Mouse (Mus musculus) heart, embryonic 14.5 days (tissue): ENCODE measurements around the gene Cchcr1. TPM values are rescaled to one million over a fixed set of nuclear protein-coding genes. Genes with fewer than 3 reads are reported as not detected.

ENCODE experiments used
- ATAC-seq: fragments of 200-750 bp; cut with Nextera tagmentation; 2 replicates; pipeline ENCODE4 v1.8.0; 2017; ENCODE audit warnings: low read depth, moderate TSS enrichment; ENCODE audit not compliant: insufficient number of reproducible peaks, insufficient read depth, low FRiP score
- H3K27ac ChIP-seq, 2 experiments: fragments of 200-500 bp in 1 of 2; fragments of 300-500 bp in 1 of 2; sonication (generic) in 1 of 2; replicated peaks in 1 of 2; 2 replicates each; pipeline ENCODE4 v1.5.1; 2012 to 2014; ENCODE audit warnings: low read depth in 2 of 2, low read length in 2 of 2, control low read depth in 1 of 2, mild to moderate bottlenecking in 1 of 2, mixed read lengths in 1 of 2; ENCODE audit not compliant: control insufficient read depth in 1 of 2, insufficient read depth in 1 of 2
- H3K27me3 ChIP-seq: fragments of 300-500 bp; sonication (generic); 2 replicates; pipeline ENCODE4 v1.6.1; 2014; ENCODE audit warnings: mild to moderate bottlenecking, low read length, control low read depth; ENCODE audit not compliant: control insufficient read depth, insufficient read depth
- H3K36me3 ChIP-seq: fragments of 300-500 bp; sonication (generic); 2 replicates; pipeline ENCODE4 v1.6.1; 2014; ENCODE audit warnings: mild to moderate bottlenecking, control low read depth, low read length, mixed read lengths; ENCODE audit not compliant: control insufficient read depth, insufficient read depth
- H3K4me1 ChIP-seq, 2 experiments: fragments of 200-500 bp in 1 of 2; fragments of 300-500 bp in 1 of 2; sonication (generic) in 1 of 2; 2 replicates each; pipeline ENCODE4 v1.6.1; 2012 to 2014; ENCODE audit warnings: low read length in 2 of 2, control low read depth in 1 of 2, mixed read lengths in 1 of 2; ENCODE audit not compliant: control insufficient read depth in 2 of 2, insufficient read depth in 2 of 2
- H3K4me2 ChIP-seq: fragments of 300-500 bp; sonication (generic); 2 replicates; pipeline ENCODE4 v1.6.1; 2014; ENCODE audit warnings: mild to moderate bottlenecking, low read length
- H3K4me3 ChIP-seq, 2 experiments: fragments of 200-500 bp in 1 of 2; fragments of 300-500 bp in 1 of 2; sonication (generic) in 1 of 2; 2 replicates each; pipeline ENCODE4 v1.5.1; 2012 to 2014; ENCODE audit warnings: low read length in 2 of 2, mild to moderate bottlenecking in 2 of 2, control low read depth in 1 of 2, low read depth in 1 of 2, moderate library complexity in 1 of 2; ENCODE audit not compliant: control insufficient read depth in 1 of 2, insufficient read depth in 1 of 2
- H3K9ac ChIP-seq: fragments of 300-500 bp; sonication (generic); 2 replicates; pipeline ENCODE4 v1.6.1; 2014; ENCODE audit warnings: mild to moderate bottlenecking, low read length
- H3K9me3 ChIP-seq: fragments of 300-500 bp; sonication (generic); 2 replicates; pipeline ENCODE4 v1.6.1; 2016; ENCODE audit warnings: low read length, control low read depth; ENCODE audit not compliant: control insufficient read depth
- WGBS: fragments of 180-500 bp; shearing (Covaris S2); extraction: QIAGEN DNeasy Blood & Tissue Kit; methylation state at CpG from one replicate; pipeline ENCODE4 v1.1.7; 2014; 5-methylcytosine and 5-hydroxymethylcytosine counted together
- polyA plus RNA-seq: library from polyadenylated mRNA; unstranded; fragments of >200 nt; fragmentation: Nextera tagmentation; extraction: Ambion mirVana; gene quantifications from 2 replicates; pipeline ENCODE4 v1.2.1, GENCODE M21; 2014

Cchcr1 gene
- polyA plus RNA-seq, 1 experiment from 2014 or later: 10.4 TPM

GRCm38 (mm10) chr17:35554761-35555397, 38.0 kb downstream of the Cchcr1 start:
- no peak overlapping the region for H3K27ac ChIP-seq
- H3K4me1 ChIP-seq: peaks cover 16 to 23% of the 10 kb centered on the region in 2 experiments
- H3K9me3 ChIP-seq: no peaks in the 10 kb centered on the region; the same call in 1 of the 2 replicates
- no peaks in the 10 kb centered on the region for H3K27me3 ChIP-seq
- 84% methylated on average over 18 of the region's 18 CpGs for WGBS
- no peak overlapping the region for H3K4me2 ChIP-seq
- H3K36me3 ChIP-seq: no peaks in the 10 kb centered on the region
- no peak overlapping the region for H3K9ac ChIP-seq
- H3K4me3 ChIP-seq: no peak overlapping the region
- ATAC-seq: no peak

DNA sequence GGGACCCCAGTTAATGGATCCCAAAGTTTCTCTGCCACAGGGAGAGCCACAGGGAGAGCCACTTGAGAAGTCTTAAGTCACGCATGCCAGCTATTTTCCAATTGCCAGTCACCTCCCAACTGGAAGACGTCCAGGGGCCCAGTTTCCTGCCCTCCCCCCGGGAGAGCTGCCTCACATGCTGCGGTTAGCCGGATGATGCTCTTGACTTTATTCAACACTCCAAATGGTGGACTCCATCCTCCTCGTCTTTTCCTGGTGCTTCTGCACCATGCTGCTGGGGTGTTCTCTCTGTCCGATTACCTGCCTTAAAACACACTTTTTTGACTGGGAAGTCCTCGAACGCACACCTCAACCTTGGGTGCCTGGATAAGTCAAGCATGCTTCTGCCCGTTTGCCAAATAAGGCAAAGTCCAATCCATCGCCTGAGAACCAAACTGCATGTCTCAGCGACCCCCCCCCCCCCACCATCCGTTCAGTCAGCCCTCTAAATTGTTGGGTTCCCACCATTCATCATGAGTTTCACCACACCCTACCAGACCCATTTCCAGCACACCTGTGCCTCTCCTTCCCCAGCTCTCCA, 39.4 kb downstream of the Cchcr1 start:
- no peak overlapping the region for H3K9ac ChIP-seq
- H3K4me1 ChIP-seq: peaks cover 4 to 11% of the 10 kb centered on the region in 2 experiments; a peak in 3 of 4 replicates
- no peak for ATAC-seq
- H3K27me3 ChIP-seq: no peaks in the 10 kb centered on the region
- 81% methylated on average over 13 of the region's 13 CpGs for WGBS
- no peak overlapping the region for H3K4me2 ChIP-seq
- no peaks in the 10 kb centered on the region; the same call in 1 of the 2 replicates for H3K9me3 ChIP-seq
- no peaks in the 10 kb centered on the region for H3K36me3 ChIP-seq
- H3K27ac ChIP-seq: no peak overlapping the region
- no peak overlapping the region for H3K4me3 ChIP-seq

DNA sequence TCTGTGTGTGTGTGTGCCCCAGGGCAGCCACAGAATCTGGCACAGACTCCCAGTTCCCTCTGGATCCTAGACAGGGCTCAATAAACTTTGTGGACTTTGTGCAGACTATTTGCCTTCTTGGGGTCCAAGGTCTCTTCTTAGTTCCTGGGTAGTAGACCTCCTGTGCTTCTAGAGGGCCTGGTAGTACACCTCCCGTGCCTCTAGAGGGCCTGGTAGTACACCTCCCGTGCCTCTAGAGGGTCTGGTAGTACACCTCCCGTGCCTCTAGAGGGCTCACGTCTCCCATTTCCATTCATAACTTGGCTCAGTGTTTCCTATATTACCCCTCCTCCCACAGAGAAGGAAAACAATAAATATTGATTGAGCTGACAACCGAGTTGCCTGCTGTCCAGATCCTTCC, 39.9 kb downstream of the Cchcr1 start:
- 36% methylated on average over 5 of the region's 5 CpGs for WGBS
- Histone ChIP-seq H3K9me3 (no peaks in the 10 kb centered on the region; the same call in 1 of the 2 replicates), H3K36me3 (no peaks in the 10 kb centered on the region), H3K27ac (no peak overlapping the region), H3K4me1 (peaks cover 2 to 6% of the 10 kb centered on the region in 2 experiments; a peak in 3 of 4 replicates), H3K4me2 (no peak overlapping the region), H3K27me3 (no peaks in the 10 kb centered on the region), H3K9ac (no peak overlapping the region), H3K4me3 (no peak overlapping the region)
- no peak for ATAC-seq

GRCm38 (mm10) chr17:35557351-35557750, 40.5 kb downstream of the Cchcr1 start:
- no peak for ATAC-seq
- H3K9ac ChIP-seq: no peak overlapping the region
- H3K27me3 ChIP-seq: no peaks in the 10 kb centered on the region
- H3K36me3 ChIP-seq: no peaks in the 10 kb centered on the region
- no peak overlapping the region for H3K4me2 ChIP-seq
- no peaks in the 10 kb centered on the region; the same call in 1 of the 2 replicates for H3K9me3 ChIP-seq
- H3K4me1 ChIP-seq: 0 out of 4 replicates have a peak, but pooled peaks cover under 1 to 2% of the 10 kb centered on the region in 2 experiments
- H3K4me3 ChIP-seq: no peak overlapping the region
- 59% methylated on average over 9 of the region's 9 CpGs for WGBS
- no peak overlapping the region for H3K27ac ChIP-seq

GRCm38 (mm10) chr17:35558216-35558615, 41.3 kb downstream of the Cchcr1 start:
- ATAC-seq: no peak
- H3K4me1 ChIP-seq: 0 out of 4 replicates have a peak, but pooled peaks cover 0 to 2% of the 10 kb centered on the region in 2 experiments
- WGBS: 50% methylated on average over 8 of the region's 8 CpGs

GRCm38 (mm10) chr17:35567150-35567549, 50.2 kb downstream of the Cchcr1 start, which contains the start of gene 2300002M23Rik:
Gene 2300002M23Rik, plus strand, starts transcription at chr17:35567450.
- Histone ChIP-seq H3K9me3 (no peaks in the 10 kb centered on the region), H3K4me3 (no peak within 1 kb of the TSS), H3K27ac (no peak within 1 kb of the TSS), H3K27me3 (peaks cover 22% of the 10 kb centered on the region), H3K4me1 (peaks cover 0 to 6% of the 10 kb centered on the region in 2 experiments; a peak in 2 of 4 replicates), H3K9ac (no peak within 1 kb of the TSS), H3K36me3 (no peaks in the 10 kb centered on the region), H3K4me2 (no peak within 1 kb of the TSS)
- WGBS: 48% methylated on average over 3 of the region's 3 CpGs
- no peak for ATAC-seq

More at GRCm38 (mm10) chr17:35558216-35558615, 41.3 kb downstream of the Cchcr1 start:
- Histone ChIP-seq H3K4me2 (no peak overlapping the region), H3K27me3 (no peaks in the 10 kb centered on the region), H3K27ac (no peak overlapping the region), H3K4me3 (no peak overlapping the region), H3K9me3 (no peaks in the 10 kb centered on the region; the same call in 1 of the 2 replicates), H3K36me3 (no peaks in the 10 kb centered on the region), H3K9ac (no peak overlapping the region)

GRCm38 (mm10) chr17:35567767-35568166, 50.9 kb downstream of the Cchcr1 start:
- Histone ChIP-seq H3K27me3 (peaks cover 22% of the 10 kb centered on the region), H3K9me3 (no peaks in the 10 kb centered on the region), H3K36me3 (no peaks in the 10 kb centered on the region), H3K4me3 (no peak overlapping the region), H3K9ac (no peak overlapping the region), H3K27ac (no peak overlapping the region), H3K4me1 (peaks cover 0 to 6% of the 10 kb centered on the region in 2 experiments; a peak in 2 of 4 replicates), H3K4me2 (no peak overlapping the region)
- ATAC-seq: no peak
- 20% methylated on average over 9 of the region's 9 CpGs for WGBS
